Mouse (Mus musculus) telencephalon, adult 2 months (tissue): ENCODE measurements around the gene Cers5.
A peak's percentile ranks its signal among the peaks of the same experiment; 100 is the strongest.
"Not testable (repeated sequence)": the region's sequence is repeated elsewhere in the genome, so short reads cannot be mapped to it uniquely, and the experiment has no call there.

ENCODE experiments used
- DNase-seq: peaks from one replicate; pipeline ENCODE4 v3.0.0-alpha.2; 2011; ENCODE audit warnings: low read depth, low spot score

Gene Cers5

DNA sequence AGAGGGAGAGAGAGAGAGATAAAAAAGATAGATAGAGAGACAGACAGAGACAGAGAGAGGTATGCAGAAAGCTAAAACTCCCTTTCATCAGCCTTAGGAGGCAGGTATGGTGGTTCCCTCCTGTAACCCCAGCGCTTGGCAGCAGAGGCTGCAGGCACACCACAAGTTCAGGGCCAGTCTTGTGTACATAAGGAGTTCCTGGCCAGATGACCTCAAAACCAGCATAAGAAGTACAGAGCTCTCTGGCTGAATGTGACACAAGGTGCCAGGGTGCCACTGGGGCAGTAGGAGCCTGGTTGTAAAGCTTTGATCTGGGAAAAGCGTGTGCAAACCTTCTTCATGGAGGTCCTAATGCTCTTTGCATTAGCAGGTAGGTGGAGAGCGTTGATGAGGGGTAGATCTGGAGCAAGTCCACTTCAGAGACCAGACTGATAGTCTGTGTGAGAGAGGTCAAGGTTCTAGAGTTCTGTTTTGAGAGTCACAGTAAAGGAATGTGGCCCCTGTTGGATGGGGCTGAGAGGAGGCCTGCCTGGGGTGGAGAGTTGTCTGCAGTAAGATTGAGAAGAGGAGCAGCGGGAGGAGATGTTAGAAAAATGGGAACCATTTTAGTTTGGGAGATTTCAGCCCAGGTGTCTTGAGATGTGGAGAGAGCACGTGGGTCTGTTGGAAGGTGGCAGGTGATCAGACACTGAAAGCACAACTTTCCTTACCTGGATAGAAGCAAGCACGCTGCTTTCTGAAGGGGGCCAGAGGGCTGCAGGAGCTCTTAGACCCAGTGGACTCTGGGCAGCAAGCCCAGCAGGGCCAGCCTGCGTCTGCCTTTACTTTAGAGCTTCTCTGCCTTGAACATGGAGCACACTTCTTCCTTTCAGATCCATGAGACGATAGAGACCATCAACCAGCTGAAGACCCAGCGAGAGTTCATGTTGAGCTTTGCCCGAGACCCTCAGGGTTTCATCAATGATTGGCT is 62.2 kb downstream of the Cers5 start:
- no peak for DNase-seq

DNA sequence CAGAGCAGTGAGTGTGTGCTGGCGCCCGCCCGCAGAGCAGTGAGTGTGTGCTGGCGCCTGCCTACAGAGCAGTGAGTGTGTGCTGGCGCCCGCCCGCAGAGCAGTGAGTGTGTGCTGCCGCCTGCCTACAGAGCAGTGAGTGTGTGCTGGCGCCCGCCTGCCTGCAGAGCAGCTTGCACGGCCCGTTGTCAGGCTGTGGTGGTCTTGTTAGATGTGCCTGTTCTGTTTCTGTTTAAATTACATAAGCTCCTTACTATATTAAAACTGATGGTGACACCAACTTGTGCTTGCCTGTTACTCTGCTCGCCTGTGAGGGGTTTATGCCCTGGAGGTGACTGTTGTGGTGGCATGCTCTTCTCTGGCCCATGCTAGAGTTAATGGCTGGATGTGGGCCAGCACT is 64.5 kb downstream of the Cers5 start:
- DNase-seq: no peak

DNA sequence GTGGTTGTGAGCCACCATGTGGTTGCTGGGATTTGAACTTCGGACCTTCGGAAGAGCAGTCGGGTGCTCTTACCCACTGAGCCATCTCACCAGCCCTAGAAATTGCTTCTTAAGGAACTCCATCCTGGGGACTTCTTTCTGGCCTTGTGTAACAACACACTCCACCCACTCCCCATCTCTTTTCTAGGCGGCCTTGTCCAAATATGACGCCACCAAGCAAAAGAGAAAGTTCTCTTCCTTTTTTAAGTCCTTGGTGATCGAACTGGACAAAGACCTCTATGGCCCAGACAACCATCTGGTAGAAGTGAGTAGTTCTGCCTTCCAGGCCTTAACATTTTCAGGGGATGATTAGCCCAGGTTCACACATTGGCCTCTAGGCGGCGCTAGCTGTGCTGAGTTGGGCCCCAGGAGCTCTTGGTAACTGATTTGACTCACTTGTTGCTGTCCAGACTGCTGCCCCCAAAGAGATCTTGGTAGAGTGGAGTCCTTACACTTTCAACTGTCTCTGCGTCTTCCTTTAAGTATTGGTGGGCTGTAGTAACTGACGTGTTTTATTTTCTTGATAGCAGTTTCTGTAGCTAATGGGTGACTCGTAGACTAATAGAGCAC is 67.1 kb downstream of the Cers5 start, which contains the start of gene Gm17349:
Gm17349 (minus strand) TSS at position 51 of the 609 bp plus-strand sequence.
- DNase-seq: no peak

DNA sequence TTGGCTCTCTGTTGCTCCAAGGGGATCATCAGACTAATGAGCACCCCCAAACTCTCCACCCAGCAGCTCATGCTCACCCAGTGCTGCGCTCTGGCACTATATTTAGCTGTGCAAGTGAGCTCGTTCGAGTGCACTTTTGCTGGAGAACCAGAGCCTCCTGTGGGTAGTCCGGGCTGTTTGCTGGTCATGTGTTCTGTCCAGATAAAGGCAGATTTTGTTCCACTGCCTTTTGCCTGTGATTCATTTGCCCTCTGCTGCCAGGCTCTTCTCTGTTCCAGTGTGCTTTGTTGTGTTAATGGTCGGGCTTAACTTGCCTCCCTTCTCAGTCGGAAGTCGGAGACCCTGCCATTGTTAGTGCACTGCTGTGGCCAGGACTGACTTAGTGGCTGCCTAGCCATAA is 67.8 kb downstream of the Cers5 start:
- no peak for DNase-seq

DNA sequence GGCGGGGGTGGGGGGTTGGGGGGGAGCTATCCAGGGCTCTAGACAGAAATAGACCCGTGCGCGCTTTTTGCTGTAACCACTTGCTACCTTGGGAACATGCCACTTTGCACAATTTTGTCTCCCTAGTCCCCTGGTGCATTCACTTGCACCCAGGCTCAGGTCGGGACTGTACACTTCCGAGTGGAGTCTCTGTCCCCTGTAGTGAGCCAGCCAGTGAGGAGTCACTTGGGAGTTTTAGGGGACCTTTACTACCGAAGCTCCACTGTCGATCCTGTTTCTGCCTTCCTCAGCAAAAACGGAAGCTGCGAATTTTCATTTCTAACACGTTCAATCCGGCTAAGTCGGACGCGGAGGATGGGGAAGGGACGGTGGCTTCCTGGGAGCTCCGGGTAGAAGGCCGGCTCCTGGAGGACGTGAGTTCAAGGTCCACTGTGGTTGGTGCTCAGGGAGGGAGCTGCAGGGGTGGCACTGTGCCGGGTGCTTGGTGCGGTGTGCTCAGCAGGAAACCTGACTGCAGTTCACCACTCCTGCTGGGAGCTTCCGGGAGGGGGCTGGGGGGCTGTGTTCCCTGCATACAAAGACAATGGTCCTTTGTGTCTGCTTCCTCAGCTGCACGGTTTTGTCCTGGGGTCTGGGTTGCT is 68.5 kb downstream of the Cers5 start:
- no peak for DNase-seq

DNA sequence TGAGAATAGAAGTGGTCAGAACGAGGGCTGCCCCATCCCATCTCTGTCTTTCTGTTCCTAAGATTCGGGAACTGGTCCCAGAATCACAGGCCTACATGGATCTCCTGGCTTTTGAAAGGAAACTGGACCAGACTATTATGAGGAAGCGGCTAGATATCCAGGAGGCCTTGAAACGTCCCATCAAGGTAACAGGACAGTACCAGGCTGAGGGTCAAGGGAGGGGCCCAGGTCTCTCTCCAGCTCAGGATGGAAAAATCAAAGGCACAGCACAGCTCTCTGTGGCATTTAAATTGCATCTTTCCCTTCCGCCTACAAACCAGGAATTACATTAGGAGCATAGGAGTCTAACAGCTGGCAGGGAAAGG is 69.0 kb downstream of the Cers5 start:
- no peak for DNase-seq

DNA sequence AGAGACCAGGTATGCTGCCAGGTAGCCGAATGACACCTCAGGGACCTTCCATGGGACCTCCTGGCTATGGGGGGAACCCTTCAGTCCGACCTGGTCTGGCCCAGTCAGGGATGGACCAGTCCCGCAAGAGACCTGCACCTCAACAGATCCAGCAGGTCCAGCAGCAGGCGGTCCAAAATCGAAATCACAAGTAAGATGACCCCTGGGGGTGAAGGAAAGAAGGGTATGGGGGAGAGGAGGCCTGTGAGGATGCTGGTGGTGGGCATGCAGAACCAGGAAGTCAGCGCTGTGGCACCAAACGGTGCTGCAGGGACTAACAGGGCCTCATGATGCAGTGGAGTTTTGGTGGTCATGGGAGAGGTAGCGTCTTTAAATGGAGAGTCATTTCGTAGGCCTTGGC is 69.6 kb downstream of the Cers5 start:
- DNase-seq: no peak

DNA sequence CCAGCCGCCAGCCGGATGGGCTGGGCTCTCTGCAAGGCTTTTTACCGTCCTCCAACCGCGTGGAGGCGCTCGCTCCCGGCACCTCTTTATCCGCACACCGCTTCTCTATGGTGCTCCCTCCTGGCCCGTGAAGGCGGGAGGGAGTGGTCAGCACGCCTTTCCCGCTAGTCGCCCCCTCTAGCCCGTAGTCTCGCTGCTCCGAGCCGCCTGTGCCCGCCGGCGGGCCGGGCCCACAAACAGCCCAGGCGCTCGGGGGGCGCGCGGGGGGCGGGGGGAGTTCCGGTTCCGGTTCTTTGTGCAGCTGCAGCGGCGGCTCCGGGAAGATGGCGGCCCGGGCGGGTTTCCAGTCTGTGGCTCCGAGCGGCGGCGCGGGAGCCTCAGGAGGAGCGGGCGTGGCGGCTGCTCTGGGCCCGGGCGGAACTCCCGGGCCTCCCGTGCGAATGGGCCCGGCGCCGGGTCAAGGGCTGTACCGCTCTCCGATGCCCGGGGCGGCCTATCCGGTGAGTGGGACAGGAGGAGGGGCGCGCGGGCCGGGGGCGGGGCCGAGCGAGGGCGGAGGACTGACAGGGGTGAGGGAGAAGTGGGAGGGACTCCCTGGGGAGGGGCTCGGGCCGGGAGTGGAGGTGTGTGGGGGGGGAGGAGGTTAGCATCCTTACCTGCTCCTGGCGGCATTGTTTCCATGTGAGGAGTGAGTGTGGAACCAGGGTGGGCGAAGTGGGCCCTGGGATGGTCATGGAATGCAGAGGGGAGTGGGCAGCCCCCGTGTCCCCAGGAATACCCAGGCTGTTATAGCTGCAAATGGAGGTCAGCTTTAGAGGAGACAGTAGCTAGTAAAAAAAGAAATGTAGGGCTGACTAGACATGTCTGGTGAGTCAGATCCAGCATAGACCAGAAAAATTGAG is 70.4 kb downstream of the Cers5 start, which contains the start of gene Smarcd1:
Smarcd1 (plus strand) TSS at position 131 of the 902 bp plus-strand sequence.
- DNase-seq: peak; percentile 92

DNA sequence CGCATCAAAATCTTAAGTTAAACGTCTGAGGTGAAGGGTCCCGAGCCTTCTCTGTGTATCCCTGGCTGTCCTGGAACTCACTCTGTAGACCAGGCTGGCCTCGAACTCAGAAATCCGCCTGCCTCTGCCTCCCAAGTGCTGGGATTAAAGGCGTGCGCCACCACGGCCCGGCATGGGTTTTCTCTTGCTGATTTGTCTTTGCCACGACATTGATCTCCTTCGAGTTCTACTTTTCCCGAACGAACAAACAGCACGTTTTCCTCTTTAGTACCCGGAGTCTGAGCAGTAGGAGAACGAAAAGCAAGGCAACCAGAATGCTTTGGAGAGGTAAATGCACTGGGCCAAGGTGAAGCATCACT is 71.1 kb downstream of the Cers5 start:
- not testable (repeated sequence) for DNase-seq

DNA sequence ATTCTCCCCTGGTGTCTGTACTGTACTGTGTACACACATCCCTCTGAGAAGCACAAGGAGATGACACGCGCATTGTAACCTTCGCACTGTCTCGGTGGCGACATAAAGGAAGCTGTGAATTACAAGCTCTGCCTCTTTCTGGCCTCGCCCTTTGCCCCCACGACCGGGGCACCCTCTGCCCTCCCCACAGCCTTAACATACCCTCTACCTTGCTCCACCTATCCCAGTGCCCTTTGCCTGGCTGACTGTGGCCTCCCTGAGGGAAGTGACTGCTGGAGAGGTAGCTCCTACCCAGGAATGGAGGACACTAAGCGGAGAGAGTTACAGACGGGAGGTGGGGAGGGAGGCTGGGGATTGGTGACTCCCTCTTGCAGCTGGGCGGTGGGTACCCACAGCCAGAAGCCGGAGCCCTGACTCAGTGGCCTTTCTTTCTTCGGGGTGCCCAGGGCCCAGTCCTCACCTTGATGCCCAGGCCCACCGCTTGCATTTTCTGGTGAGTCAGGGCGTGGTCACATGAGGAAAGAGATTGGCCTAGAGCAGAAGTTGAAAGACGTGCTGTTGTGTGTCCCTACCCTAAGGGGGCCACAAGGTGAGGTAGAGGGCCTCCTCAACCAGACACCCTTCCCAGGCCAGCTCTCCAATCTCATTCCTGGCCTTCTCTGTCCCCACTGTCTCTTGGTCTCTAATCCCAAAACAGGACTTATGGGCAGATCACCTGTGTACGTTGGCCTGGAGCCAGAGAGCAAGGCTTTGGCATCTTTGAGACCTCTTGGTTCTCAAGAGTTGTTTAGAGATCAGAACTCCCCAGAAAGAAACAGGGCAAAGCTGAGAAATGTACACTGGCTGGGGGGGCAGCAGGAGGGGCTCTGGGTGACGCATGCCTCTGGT is 72.2 kb downstream of the Cers5 start:
- no peak for DNase-seq

DNA sequence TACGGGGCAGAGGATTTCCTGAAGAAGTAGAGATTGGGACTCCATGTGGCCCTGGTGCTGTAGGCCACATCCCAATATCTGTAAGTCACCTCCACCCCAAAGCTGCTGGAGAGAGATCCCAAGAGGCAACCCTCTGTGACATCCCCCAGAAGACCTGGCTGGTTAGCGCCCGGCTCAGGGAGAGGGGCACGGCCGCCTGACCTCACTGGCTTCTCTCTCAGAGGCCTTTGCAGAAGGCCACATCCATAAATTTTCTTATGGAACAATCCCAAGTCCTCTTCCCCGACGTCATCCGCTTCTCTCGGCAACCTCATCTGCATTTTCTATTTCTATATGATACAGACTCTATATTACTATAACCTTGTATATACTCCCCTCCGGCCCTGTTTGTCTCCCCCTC is 73.0 kb downstream of the Cers5 start:
- no peak for DNase-seq

DNA sequence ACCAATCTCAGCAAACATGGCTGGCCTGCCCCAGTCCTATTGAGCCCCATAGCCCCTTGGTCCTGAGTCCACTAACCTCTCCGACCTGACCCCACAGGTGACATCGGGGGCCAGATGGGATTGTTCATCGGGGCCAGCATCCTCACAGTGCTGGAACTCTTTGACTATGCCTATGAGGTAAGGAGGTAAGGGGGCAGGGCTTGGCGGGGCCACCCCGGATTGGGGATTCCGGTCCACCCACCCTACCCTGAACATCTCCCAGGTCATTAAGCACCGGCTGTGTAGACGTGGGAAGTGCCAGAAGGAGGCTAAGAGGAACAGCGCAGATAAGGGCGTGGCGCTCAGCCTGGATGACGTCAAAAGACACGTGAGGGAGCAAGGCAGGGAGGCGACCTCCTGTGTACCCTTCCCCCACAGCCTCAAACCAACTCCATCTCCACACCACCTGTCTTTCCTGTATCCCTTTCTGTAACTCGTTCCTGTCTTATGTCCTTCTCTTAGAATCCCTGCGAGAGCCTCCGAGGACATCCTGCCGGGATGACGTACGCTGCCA is 74.1 kb downstream of the Cers5 start:
- DNase-seq: peak; percentile 43

DNA sequence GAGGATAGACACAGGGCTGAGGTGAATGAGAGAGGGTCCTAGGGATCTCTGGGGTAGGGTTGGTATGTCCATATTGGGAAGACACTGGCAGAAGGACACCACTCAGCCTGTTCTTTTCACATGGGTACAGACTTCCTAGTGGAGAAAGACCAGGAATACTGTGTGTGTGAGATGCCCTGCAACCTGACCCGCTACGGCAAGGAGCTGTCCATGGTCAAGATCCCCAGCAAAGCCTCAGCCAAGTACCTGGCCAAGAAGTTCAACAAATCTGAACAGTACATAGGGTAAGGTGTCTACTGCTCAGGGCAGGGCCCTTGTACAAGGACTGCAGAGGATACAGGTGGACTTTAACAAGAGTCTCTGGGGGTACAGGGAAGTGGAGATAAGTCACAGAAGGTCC is 75.4 kb downstream of the Cers5 start:
- no peak for DNase-seq

DNA sequence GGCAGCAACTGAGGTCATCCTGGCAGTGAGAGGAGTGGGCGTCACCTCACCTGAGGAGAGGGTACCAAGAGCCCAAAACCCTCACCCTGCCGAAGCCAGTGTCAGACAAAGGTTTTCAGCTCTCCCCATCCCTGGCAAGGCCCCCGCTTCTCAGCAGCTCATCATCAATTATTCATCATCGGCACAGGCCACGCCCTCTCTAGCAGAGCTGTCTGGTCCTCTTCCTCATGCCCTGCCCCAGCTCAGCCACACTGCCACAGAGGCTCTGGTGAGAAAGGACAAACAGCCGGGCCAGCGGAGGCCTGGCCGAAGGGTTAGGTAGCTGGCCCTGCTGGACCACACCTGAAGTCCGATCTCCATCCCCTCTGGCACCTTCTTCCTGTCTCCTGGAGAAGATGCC is 80.7 kb downstream of the Cers5 start:
- no peak for DNase-seq

DNA sequence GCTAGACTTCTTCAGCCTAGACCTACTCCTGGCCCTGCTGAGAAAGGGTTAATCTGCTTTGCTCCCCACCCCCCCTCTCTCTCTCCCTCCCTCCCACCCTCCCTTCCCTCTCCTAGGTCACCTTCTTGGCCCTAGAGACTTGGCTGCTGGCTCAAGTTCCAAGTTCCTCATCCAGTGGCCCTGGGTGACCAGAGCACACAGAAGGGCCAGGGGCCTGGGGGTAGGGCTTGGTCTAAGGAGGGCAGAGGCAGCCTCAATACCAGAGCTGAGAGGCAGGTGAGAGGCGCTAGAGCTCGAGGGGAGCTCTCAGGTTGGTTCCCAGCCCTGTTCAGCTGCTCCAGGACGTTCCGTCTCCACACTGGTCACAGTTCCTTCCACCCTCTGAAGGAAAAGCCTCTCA is 81.8 kb downstream of the Cers5 start:
- no peak for DNase-seq

DNA sequence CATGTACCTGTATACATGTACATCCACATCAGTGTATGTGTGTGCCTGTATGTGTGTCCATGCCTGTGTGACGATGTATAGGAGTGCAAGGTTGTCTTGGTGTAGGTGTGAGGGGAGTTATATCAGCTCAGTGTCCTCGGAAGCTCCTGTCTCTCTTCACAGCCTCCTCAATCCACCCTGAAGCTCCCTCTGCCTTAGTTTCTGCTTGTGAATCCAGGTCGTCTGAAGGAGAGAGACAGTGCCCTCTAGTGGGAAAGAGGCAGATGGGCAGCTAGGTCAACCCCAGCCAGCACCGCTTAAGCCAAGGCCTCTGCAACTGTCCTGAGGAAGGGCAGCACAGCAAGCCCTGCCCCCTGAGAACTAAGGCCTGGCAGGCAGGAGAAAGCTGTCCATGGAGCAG is 84.0 kb downstream of the Cers5 start:
- peak; percentile 50 for DNase-seq
